Mouse (Mus musculus) small intestine, adult 2 months (tissue): Measurements from ENCODE around the gene Klhdc7a. TPM values are rescaled to one million over a fixed set of nuclear protein-coding genes. Genes with fewer than 3 reads are reported as not detected.

Experiments used
- H3K27ac ChIP-seq: fragments of 200-500 bp; 2 replicates; pipeline ENCODE4 v1.5.1; 2012; ENCODE audit warnings: low read depth, low read length, control low read depth, inconsistent platforms; ENCODE audit not compliant: insufficient read depth
- H3K27me3 ChIP-seq: fragments of 200-500 bp; 2 replicates; pipeline ENCODE4 v1.6.1; 2012; ENCODE audit warnings: mild to moderate bottlenecking, moderate library complexity, low read length, inconsistent platforms; ENCODE audit not compliant: control insufficient read depth, insufficient read depth
- H3K36me3 ChIP-seq: fragments of 200-500 bp; 2 replicates; pipeline ENCODE4 v1.6.1; 2012; ENCODE audit warnings: mild to moderate bottlenecking, low read length, control low read depth, inconsistent platforms; ENCODE audit not compliant: control insufficient read depth, insufficient read depth
- H3K4me1 ChIP-seq: fragments of 200-500 bp; 2 replicates; pipeline ENCODE4 v1.6.1; 2012; ENCODE audit warnings: low read length, inconsistent platforms, mixed read lengths; ENCODE audit not compliant: control insufficient read depth, insufficient read depth, insufficient read length
- H3K4me3 ChIP-seq: fragments of 200-500 bp; 2 replicates; pipeline ENCODE4 v1.5.1; 2012; ENCODE audit warnings: low read depth, mild to moderate bottlenecking, control low read depth, inconsistent platforms, low read length, moderate library complexity
- CTCF ChIP-seq: fragments of 200-500 bp; IDR thresholded peaks from 2 replicates; pipeline ENCODE4 v1.5.1; 2012; ENCODE audit warnings: low read depth, mild to moderate bottlenecking, control low read depth, inconsistent platforms, low read length, moderate library complexity, mixed read lengths; ENCODE audit not compliant: insufficient replicate concordance, insufficient read length; ENCODE audit errors: extremely low read depth
- POLR2A ChIP-seq: fragments of 200-500 bp; IDR thresholded peaks from 2 replicates; pipeline ENCODE4 v1.6.1; 2012; ENCODE audit warnings: low read depth, mild to moderate bottlenecking, control low read depth, inconsistent platforms, low read length, moderate library complexity
- WGBS: fragments of 180-500 bp; shearing (Covaris S2); methylation state at CpG from one replicate; pipeline ENCODE4 v1.1.7; 2018; 5-methylcytosine and 5-hydroxymethylcytosine counted together
- polyA plus RNA-seq: library from polyadenylated mRNA; depleted of rRNA; stranded (reverse); fragments of >200 nt; gene quantifications from 2 replicates; pipeline ENCODE4 v1.2.3, GENCODE M21; 2012

Klhdc7a gene
- polyA plus RNA-seq, 1 experiment, result 0.25 TPM

GRCm38 (mm10) chr4:139941831-139942230, 26.0 kb downstream of the Klhdc7a start:
- H3K4me3 ChIP-seq, result no peak overlapping the region
- no peaks in the 10 kb centered on the region for H3K36me3 ChIP-seq
- no peak overlapping the region for H3K27ac ChIP-seq
- WGBS, result 64% methylated on average over 2 of the region's 2 CpGs
- H3K4me1 ChIP-seq, result no peaks in the 10 kb centered on the region
- TF ChIP-seq CTCF, result no peak
- TF ChIP-seq POLR2A, result no peak
- H3K27me3 ChIP-seq, result no peaks in the 10 kb centered on the region

GRCm38 (mm10) chr4:139935557-139935956, 32.3 kb downstream of the Klhdc7a start:
- 66% methylated on average over 3 of the region's 3 CpGs for WGBS
- Histone ChIP-seq H3K36me3 (no peaks in the 10 kb centered on the region), H3K27ac (no peak overlapping the region), H3K27me3 (peaks cover 6% of the 10 kb centered on the region; the same call in 1 of the 2 replicates), H3K4me3 (no peak overlapping the region), H3K4me1 (no peaks in the 10 kb centered on the region)
- TF ChIP-seq POLR2A, result no peak
- no peak for TF ChIP-seq CTCF

- peaks cover 6% of the 10 kb centered on the region; the same call in 1 of the 2 replicates for H3K27me3 ChIP-seq
- 77% methylated on average over 18 of the region's 18 CpGs for WGBS
- no peaks in the 10 kb centered on the region for H3K4me1 ChIP-seq
- no peak overlapping the region for H3K27ac ChIP-seq
- no peak overlapping the region for H3K4me3 ChIP-seq
- TF ChIP-seq CTCF (no peak), POLR2A (no peak)
- no peaks in the 10 kb centered on the region for H3K36me3 ChIP-seq
Measured at GRCm38 (mm10) chr4:139932970-139933801, 34.6 kb downstream of the Klhdc7a start.

- H3K27me3 ChIP-seq, result peaks cover 6% of the 10 kb centered on the region; the same call in 1 of the 2 replicates
- TF ChIP-seq CTCF, result no peak
- no peak for TF ChIP-seq POLR2A
- no peaks in the 10 kb centered on the region for H3K36me3 ChIP-seq
- no peak overlapping the region for H3K27ac ChIP-seq
- no peak overlapping the region for H3K4me3 ChIP-seq
- no peaks in the 10 kb centered on the region for H3K4me1 ChIP-seq
- 22% methylated on average over 12 of the region's 12 CpGs for WGBS
Measured at GRCm38 (mm10) chr4:139931790-139932510, 35.9 kb downstream of the Klhdc7a start.

GRCm38 (mm10) chr4:139930885-139931284, 36.9 kb downstream of the Klhdc7a start:
- 12% methylated on average over 7 of the region's 7 CpGs for WGBS
- peaks cover 9% of the 10 kb centered on the region; the same call in 1 of the 2 replicates for H3K27me3 ChIP-seq

GRCm38 (mm10) chr4:139926161-139926561, 41.7 kb downstream of the Klhdc7a start:
- no peaks in the 10 kb centered on the region for H3K36me3 ChIP-seq
- WGBS, result 8% methylated on average over 11 of the region's 11 CpGs

More at GRCm38 (mm10) chr4:139930885-139931284, 36.9 kb downstream of the Klhdc7a start:
- H3K27ac ChIP-seq, result no peak overlapping the region
- no peak for TF ChIP-seq POLR2A
- no peak for TF ChIP-seq CTCF
- no peaks in the 10 kb centered on the region for H3K36me3 ChIP-seq
- no peaks in the 10 kb centered on the region for H3K4me1 ChIP-seq
- H3K4me3 ChIP-seq, result no peak overlapping the region

More at GRCm38 (mm10) chr4:139926161-139926561, 41.7 kb downstream of the Klhdc7a start:
- Histone ChIP-seq H3K4me3 (no peak overlapping the region), H3K4me1 (no peaks in the 10 kb centered on the region), H3K27me3 (peaks cover 14% of the 10 kb centered on the region; the same call in 1 of the 2 replicates), H3K27ac (no peak overlapping the region)
- no peak for TF ChIP-seq POLR2A
